In the genomic region with DNA sequence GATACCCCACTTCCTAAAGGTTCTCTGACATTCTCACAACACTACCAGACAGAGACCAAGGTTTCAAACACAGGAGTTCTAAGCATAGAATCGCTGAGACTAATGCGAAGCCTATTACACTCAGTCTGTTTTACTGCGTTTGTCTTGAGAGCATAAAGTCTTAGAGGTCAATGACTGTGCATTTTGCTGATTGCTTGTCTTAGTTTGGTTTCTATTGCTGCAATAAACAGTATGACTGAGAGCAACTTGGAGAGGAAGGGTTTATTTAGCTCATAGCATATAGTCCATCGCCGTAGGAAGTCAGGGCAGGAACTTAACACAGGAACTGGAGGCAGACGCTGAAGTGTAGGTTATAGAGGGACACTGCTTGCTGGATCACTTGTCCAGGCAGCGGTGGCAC, we compare ENCODE assay signal across 18 mouse cellular contexts. TPM values are rescaled to one million over a fixed set of nuclear protein-coding genes. Genes with fewer than 3 reads are reported as not detected.
DNase-seq lines count a peak whose midpoint lies in the region; ATAC-seq and TF ChIP-seq lines count a peak whose summit lies in the region.
"Had no signal": no experiment of that assay in that cellular context is flagged by ENCODE, and none has a peak within 500 bp of the region (broad histone marks: within the 10 kb centered on the region; RNA-seq: fewer than 3 reads in every experiment).

No protein-coding gene starts in this region.

- 77% methylated on average over 7 of the region's 7 CpGs for WGBS in intestine, embryonic 15.5 days
- 52% methylated on average over 7 of the region's 7 CpGs for WGBS in intestine, postnatal 0 days
- 93% methylated on average over 7 of the region's 7 CpGs for WGBS in forebrain, embryonic 12.5 days

- no peak overlapping the region for H3K4me3 ChIP-seq in intestine, embryonic 15.5 days (replicated peaks)
- no peak overlapping the region for H3K4me3 ChIP-seq in intestine, postnatal 0 days (ENCODE audit: low read depth, low read length)
- H3K4me3 ChIP-seq in forebrain, embryonic 12.5 days (replicated peaks) = no peak overlapping the region
- H3K4me3 ChIP-seq: embryonic facial prominence, embryonic 10.5 days; embryonic facial prominence, embryonic 12.5 days had no signal

- no peaks in the 10 kb centered on the region for H3K27me3 ChIP-seq in intestine, embryonic 15.5 days (replicated peaks)
- no peaks in the 10 kb centered on the region for H3K27me3 ChIP-seq in intestine, postnatal 0 days (replicated peaks; ENCODE audit: control insufficient read depth, insufficient read depth, low read length)
- H3K27me3 ChIP-seq in forebrain, embryonic 12.5 days = no peaks in the 10 kb centered on the region
- H3K27me3 ChIP-seq: embryonic facial prominence, embryonic 12.5 days had no signal

- peak; percentile 52 for DNase-seq in heart, adult 11 months
- no peak for DNase-seq in heart, adult 8-10 months (ENCODE audit: low spot score)
- no peak for DNase-seq in B cell, adult 2 months
- DNase-seq: adrenal gland, adult 2 months; adrenal gland, postnatal 10 days; adrenal gland, postnatal 25 days; cerebellum, adult 11-12 months; cerebellum, adult 2 months; cerebellum, adult 9-10 months; cerebellum, postnatal 10 days; cerebellum, postnatal 25 days had no signal

- no peak overlapping the region for H3K9ac ChIP-seq in intestine, embryonic 15.5 days
- no peak overlapping the region for H3K9ac ChIP-seq in intestine, postnatal 0 days (ENCODE audit: low read depth, low read length)
- H3K9ac ChIP-seq in forebrain, embryonic 12.5 days = no peak overlapping the region
- H3K9ac ChIP-seq: embryonic facial prominence, embryonic 12.5 days had no signal

- H3K9me3 ChIP-seq in intestine, embryonic 15.5 days = no peaks in the 10 kb centered on the region
- no peaks in the 10 kb centered on the region for H3K9me3 ChIP-seq in intestine, postnatal 0 days (ENCODE audit: control insufficient read depth)
- H3K9me3 ChIP-seq in forebrain, embryonic 12.5 days = no peaks in the 10 kb centered on the region
- H3K9me3 ChIP-seq: embryonic facial prominence, embryonic 10.5 days; embryonic facial prominence, embryonic 12.5 days had no signal

- H3K4me1 ChIP-seq in intestine, embryonic 15.5 days (replicated peaks) = no peaks in the 10 kb centered on the region
- no peaks in the 10 kb centered on the region for H3K4me1 ChIP-seq in intestine, postnatal 0 days (replicated peaks; ENCODE audit: control insufficient read depth, insufficient read depth, low read length)
- H3K4me1 ChIP-seq in forebrain, embryonic 12.5 days = 0 out of 2 replicates have a peak, but pooled peaks cover 3% of the 10 kb centered on the region

- no peaks in the 10 kb centered on the region for H3K36me3 ChIP-seq in intestine, embryonic 15.5 days
- H3K36me3 ChIP-seq in intestine, postnatal 0 days (ENCODE audit: control insufficient read depth, insufficient read depth) = no peaks in the 10 kb centered on the region
- H3K36me3 ChIP-seq in forebrain, embryonic 12.5 days (replicated peaks) = no peaks in the 10 kb centered on the region
- H3K36me3 ChIP-seq: embryonic facial prominence, embryonic 10.5 days; embryonic facial prominence, embryonic 12.5 days had no signal

- no peak overlapping the region for H3K27ac ChIP-seq in intestine, embryonic 15.5 days
- H3K27ac ChIP-seq in intestine, postnatal 0 days (ENCODE audit: low read depth, low read length) = peak overlapping the region; percentile 82
- H3K27ac ChIP-seq in forebrain, embryonic 12.5 days = no peak overlapping the region
- H3K27ac ChIP-seq: embryonic facial prominence, embryonic 10.5 days; embryonic facial prominence, embryonic 12.5 days had no signal

- no peak for TF ChIP-seq CTCF in intestine, postnatal 0 days (IDR thresholded peaks at IDR 0.05; ENCODE audit: low read depth)

- no peak overlapping the region for H3K4me2 ChIP-seq in intestine, embryonic 15.5 days (replicated peaks)
- no peak overlapping the region for H3K4me2 ChIP-seq in intestine, postnatal 0 days (replicated peaks; ENCODE audit: low read depth)
- H3K4me2 ChIP-seq in forebrain, embryonic 12.5 days = no peak overlapping the region

- ATAC-seq in intestine, embryonic 15.5 days = peak; percentile 67
- peak; percentile 95 for ATAC-seq in intestine, postnatal 0 days
- ATAC-seq in forebrain, embryonic 12.5 days (ENCODE audit: low FRiP score) = no peak
- ATAC-seq: forebrain, embryonic 14.5 days; forebrain, embryonic 16.5 days had no signal

RNA-seq across cellular contexts. Expression of gene 4932438A13Rik, which starts 26.1 kb away (rescaled TPM):
- total RNA-seq in heart, adult 8-10 months (2022) = 10 to 100 TPM; 44.8 to 53.5 (median 46.3) TPM
- 36.4 and 38.4 TPM in 2 replicates for polyA plus RNA-seq in intestine, embryonic 15.5 days (2015; fragmentation: Nextera tagmentation; extraction: Ambion mirVana)
- polyA plus RNA-seq in intestine, postnatal 0 days (2015; fragmentation: Nextera tagmentation; extraction: Ambion mirVana) = 28.5 and 32.2 TPM in 2 replicates
- polyA plus RNA-seq in forebrain, embryonic 12.5 days (2016; fragmentation: Nextera tagmentation; extraction: Ambion mirVana) = 47.8 and 57.0 TPM in 2 replicates
